Mouse (Mus musculus) liver, adult 2 months (tissue): Measurements from ENCODE around the gene Synpo2l.

ENCODE experiments used
- CTCF ChIP-seq: fragments of 200-500 bp; IDR thresholded peaks from 2 replicates; pipeline ENCODE4 v1.5.1; 2011; ENCODE audit warnings: low read depth, low read length, control low read depth
- POLR2A ChIP-seq: fragments of 200-500 bp; IDR thresholded peaks from 2 replicates; pipeline ENCODE4 v1.6.1; 2011; ENCODE audit warnings: low read length, control low read depth; ENCODE audit not compliant: insufficient read depth; ENCODE audit errors: extremely low read depth

- TF ChIP-seq POLR2A (no peak), CTCF (no peak)
Measured at GRCm38 (mm10) chr14:20641438-20641875, 26.7 kb downstream of the Synpo2l start.
